Mouse (Mus musculus) lung, postnatal 0 days (tissue): Measurements from ENCODE around the gene Rims1.

Source experiments
- CTCF ChIP-seq: IDR thresholded peaks from 2 replicates; pipeline ENCODE4 v1.5.1; 2016; ENCODE audit warnings: antibody characterized with exemption, mild to moderate bottlenecking
- EP300 ChIP-seq: IDR thresholded peaks from 2 replicates; pipeline ENCODE4 v1.6.1; 2016; ENCODE audit warnings: antibody characterized with exemption, mild to moderate bottlenecking, control low read depth

- TF ChIP-seq CTCF: no peak
- no peak for TF ChIP-seq EP300
Observed at GRCm38 (mm10) chr1:22596197-22596596, 209.6 kb downstream of the Rims1 start.
